Mouse (Mus musculus): ENCODE data around the gene Gal3st4. TPM values are rescaled to one million over a fixed set of nuclear protein-coding genes. Genes with fewer than 3 reads are reported as not detected.
A peak's percentile ranks its signal among the peaks of the same experiment; 100 is the strongest.

Gal3st4 gene
- polyA plus RNA-seq, 1 experiment from 2014 or later, result 0.63 TPM

DNA sequence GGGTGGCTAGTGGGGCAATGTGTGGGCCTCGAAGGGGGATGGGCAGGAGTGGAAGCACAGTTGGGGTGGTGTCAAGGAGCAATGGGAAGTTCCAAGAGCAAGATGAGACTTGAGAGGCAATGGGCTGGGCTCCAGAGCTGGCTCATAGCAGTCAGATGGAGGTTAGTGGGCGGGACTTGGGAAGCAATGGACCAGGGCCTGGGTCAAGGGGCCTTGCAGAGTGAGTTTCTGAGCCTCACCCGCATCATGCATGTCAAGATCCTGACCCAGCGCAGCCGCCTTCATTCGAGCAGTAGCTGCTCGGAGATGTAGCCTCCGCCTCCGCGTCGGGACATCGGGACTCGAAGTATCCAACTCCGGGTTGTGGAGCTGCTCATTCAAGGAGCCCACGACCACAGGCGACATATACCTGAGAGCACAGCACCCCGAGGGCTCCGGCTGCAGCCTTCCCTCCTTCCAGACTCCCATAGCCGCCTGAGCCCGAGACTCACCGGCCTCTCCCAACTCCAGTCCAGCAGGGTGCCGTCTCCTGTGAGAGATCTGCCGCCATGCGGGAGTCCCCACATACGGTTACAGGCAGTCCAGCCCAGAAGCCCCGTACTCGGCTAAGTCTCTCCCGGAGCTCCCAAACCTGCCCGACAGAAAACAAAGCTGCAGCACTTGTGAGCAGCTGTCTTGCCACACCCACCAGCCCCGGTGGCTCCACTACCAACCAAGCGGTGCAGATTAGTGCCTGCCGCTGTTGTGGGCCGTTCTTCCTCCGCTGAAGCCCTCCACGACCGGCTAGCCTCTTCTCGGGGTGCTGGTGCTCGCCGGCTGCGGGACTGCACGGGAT, 2.8 kb upstream of the Gal3st4 start:
- no peak overlapping the region for H3K9ac ChIP-seq (ENCODE audit: low read depth, low read length)
- no peak overlapping the region for H3K27ac ChIP-seq (ENCODE audit: low read depth, low read length)
- no peak for ATAC-seq
- no peaks in the 10 kb centered on the region for H3K4me1 ChIP-seq (replicated peaks; ENCODE audit: control insufficient read depth, insufficient read depth, low read length)
- H3K36me3 ChIP-seq (ENCODE audit: control insufficient read depth, insufficient read depth), result no peaks in the 10 kb centered on the region
- no peaks in the 10 kb centered on the region; the same call in 1 of the 2 replicates for H3K27me3 ChIP-seq (replicated peaks; ENCODE audit: control insufficient read depth, insufficient read depth, low read length)
- TF ChIP-seq CTCF (IDR thresholded peaks at IDR 0.05; ENCODE audit: low read depth), result no peak
- H3K4me2 ChIP-seq (replicated peaks; ENCODE audit: low read depth), result peak overlapping the region; percentile 53
- 47% methylated on average over 41 of the region's 41 CpGs for WGBS
- H3K9me3 ChIP-seq (ENCODE audit: control insufficient read depth), result no peaks in the 10 kb centered on the region
- H3K4me3 ChIP-seq (ENCODE audit: low read depth, low read length), result no peak overlapping the region

- Histone ChIP-seq H3K4me1 (replicated peaks; ENCODE audit: control insufficient read depth, insufficient read depth, low read length) (no peaks in the 10 kb centered on the region), H3K9ac (ENCODE audit: low read depth, low read length) (no peak overlapping the region)
Measured at GRCm38 (mm10) chr5:138274186-138274585, 1.5 kb upstream of the Gal3st4 start.

DNA sequence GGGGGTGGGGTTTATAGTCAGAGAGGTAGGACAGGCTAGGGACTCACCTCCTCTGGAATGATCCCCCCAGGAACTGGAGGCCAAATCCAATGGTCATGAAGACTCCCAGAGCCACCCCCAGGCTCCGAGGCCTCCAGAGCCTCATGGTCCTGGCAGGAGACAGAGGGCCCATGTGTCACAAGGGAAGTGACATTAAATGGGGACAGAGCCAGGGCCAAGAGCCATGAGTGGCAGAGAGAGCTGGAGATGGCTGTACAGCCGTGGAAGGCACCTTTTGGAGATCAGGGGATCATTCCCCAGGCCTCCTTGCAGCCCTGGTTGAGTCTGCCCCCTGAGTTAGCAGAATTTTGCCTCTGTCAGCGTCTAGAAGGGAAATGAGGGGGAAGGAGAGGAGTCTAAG, 1.4 kb downstream of the Gal3st4 start:
- Histone ChIP-seq H3K27ac (ENCODE audit: low read depth, low read length) (no peak overlapping the region), H3K4me1 (replicated peaks; ENCODE audit: control insufficient read depth, insufficient read depth, low read length) (no peaks in the 10 kb centered on the region), H3K9ac (ENCODE audit: low read depth, low read length) (no peak overlapping the region), H3K4me3 (ENCODE audit: low read depth, low read length) (no peak overlapping the region), H3K4me2 (replicated peaks; ENCODE audit: low read depth) (no peak overlapping the region), H3K36me3 (ENCODE audit: control insufficient read depth, insufficient read depth) (no peaks in the 10 kb centered on the region), H3K27me3 (replicated peaks; ENCODE audit: control insufficient read depth, insufficient read depth, low read length) (no peaks in the 10 kb centered on the region; the same call in 1 of the 2 replicates), H3K9me3 (ENCODE audit: control insufficient read depth) (no peaks in the 10 kb centered on the region)
- TF ChIP-seq CTCF (IDR thresholded peaks at IDR 0.05; ENCODE audit: low read depth), result no peak
- no peak for ATAC-seq
- WGBS, result 82% methylated on average over 3 of the region's 3 CpGs

More at GRCm38 (mm10) chr5:138274186-138274585, 1.5 kb upstream of the Gal3st4 start:
- no peaks in the 10 kb centered on the region for H3K9me3 ChIP-seq (ENCODE audit: control insufficient read depth)
- no peak for ATAC-seq
- no peak overlapping the region for H3K4me3 ChIP-seq (ENCODE audit: low read depth, low read length)
- H3K27ac ChIP-seq (ENCODE audit: low read depth, low read length), result no peak overlapping the region
- 85% methylated on average over 8 of the region's 8 CpGs for WGBS
- no peak overlapping the region for H3K4me2 ChIP-seq (replicated peaks; ENCODE audit: low read depth)
- no peaks in the 10 kb centered on the region for H3K36me3 ChIP-seq (ENCODE audit: control insufficient read depth, insufficient read depth)
- no peaks in the 10 kb centered on the region; the same call in 1 of the 2 replicates for H3K27me3 ChIP-seq (replicated peaks; ENCODE audit: control insufficient read depth, insufficient read depth, low read length)
- TF ChIP-seq CTCF (IDR thresholded peaks at IDR 0.05; ENCODE audit: low read depth), result no peak

- TF ChIP-seq CTCF (IDR thresholded peaks at IDR 0.05; ENCODE audit: low read depth), result no peak
- no peaks in the 10 kb centered on the region; the same call in 1 of the 2 replicates for H3K27me3 ChIP-seq (replicated peaks; ENCODE audit: control insufficient read depth, insufficient read depth, low read length)
- H3K9ac ChIP-seq (ENCODE audit: low read depth, low read length), result no peak overlapping the region
- 80% methylated on average over 4 of the region's 4 CpGs for WGBS
- H3K4me1 ChIP-seq (replicated peaks; ENCODE audit: control insufficient read depth, insufficient read depth, low read length), result no peaks in the 10 kb centered on the region
- H3K4me3 ChIP-seq (ENCODE audit: low read depth, low read length), result no peak overlapping the region
- no peaks in the 10 kb centered on the region for H3K36me3 ChIP-seq (ENCODE audit: control insufficient read depth, insufficient read depth)
- H3K27ac ChIP-seq (ENCODE audit: low read depth, low read length), result no peak overlapping the region
- no peak overlapping the region for H3K4me2 ChIP-seq (replicated peaks; ENCODE audit: low read depth)
- H3K9me3 ChIP-seq (ENCODE audit: control insufficient read depth), result no peaks in the 10 kb centered on the region
- no peak for ATAC-seq
Measured at GRCm38 (mm10) chr5:138268980-138269379, 3.7 kb downstream of the Gal3st4 start.

- H3K4me2 ChIP-seq (replicated peaks; ENCODE audit: low read depth), result no peak overlapping the region
- no peak for ATAC-seq
- H3K36me3 ChIP-seq (ENCODE audit: control insufficient read depth, insufficient read depth), result peaks cover under 1% of the 10 kb centered on the region; the same call in 1 of the 2 replicates
- H3K27me3 ChIP-seq (replicated peaks; ENCODE audit: control insufficient read depth, insufficient read depth, low read length), result no peaks in the 10 kb centered on the region
- H3K4me3 ChIP-seq (ENCODE audit: low read depth, low read length), result no peak overlapping the region
- H3K27ac ChIP-seq (ENCODE audit: low read depth, low read length), result no peak overlapping the region
- TF ChIP-seq CTCF (IDR thresholded peaks at IDR 0.05; ENCODE audit: low read depth), result no peak
- 0 out of 2 replicates have a peak, but pooled peaks cover 4% of the 10 kb centered on the region for H3K4me1 ChIP-seq (replicated peaks; ENCODE audit: control insufficient read depth, insufficient read depth, low read length)
- H3K9me3 ChIP-seq (ENCODE audit: control insufficient read depth), result no peaks in the 10 kb centered on the region
- WGBS, result 90% methylated on average over 3 of the region's 3 CpGs
- H3K9ac ChIP-seq (ENCODE audit: low read depth, low read length), result no peak overlapping the region
Measured at GRCm38 (mm10) chr5:138267114-138267513, 5.5 kb downstream of the Gal3st4 start.

GRCm38 (mm10) chr5:138265712-138266111, 6.9 kb downstream of the Gal3st4 start:
- H3K9ac ChIP-seq (ENCODE audit: low read depth, low read length), result no peak overlapping the region
- 96% methylated on average over 4 of the region's 4 CpGs for WGBS
- peaks cover 14% of the 10 kb centered on the region for H3K36me3 ChIP-seq (ENCODE audit: control insufficient read depth, insufficient read depth)
- no peak overlapping the region for H3K4me2 ChIP-seq (replicated peaks; ENCODE audit: low read depth)
- no peak overlapping the region for H3K4me3 ChIP-seq (ENCODE audit: low read depth, low read length)
- no peaks in the 10 kb centered on the region for H3K9me3 ChIP-seq (ENCODE audit: control insufficient read depth)
- H3K27me3 ChIP-seq (replicated peaks; ENCODE audit: control insufficient read depth, insufficient read depth, low read length), result no peaks in the 10 kb centered on the region
- H3K27ac ChIP-seq (ENCODE audit: low read depth, low read length), result no peak overlapping the region
- no peak for TF ChIP-seq CTCF (IDR thresholded peaks at IDR 0.05; ENCODE audit: low read depth)
- ATAC-seq, result no peak
- H3K4me1 ChIP-seq (replicated peaks; ENCODE audit: control insufficient read depth, insufficient read depth, low read length), result 0 out of 2 replicates have a peak, but pooled peaks cover 4% of the 10 kb centered on the region

All from intestine, postnatal 0 days (tissue).